Mouse (Mus musculus): ENCODE measurements around the gene Syne3.

GRCm38 (mm10) chr12:104999171-104999570, 10.4 kb downstream of the Syne3 start:
- TF ChIP-seq CTCF (IDR thresholded peaks at IDR 0.05; ENCODE audit: control insufficient read depth, insufficient read depth, low read length) (no peak), POLR2A (IDR thresholded peaks at IDR 0.05; ENCODE audit: borderline replicate concordance, control insufficient read depth, low read depth, low read length) (no peak)
